Mouse (Mus musculus): ENCODE results near the gene Narfl. TPM values are rescaled to one million over a fixed set of nuclear protein-coding genes. Genes with fewer than 3 reads are reported as not detected.
"Not testable (repeated sequence)": the region's sequence is repeated elsewhere in the genome, so short reads cannot be mapped to it uniquely, and the experiment has no call there.

Gene Narfl
- 26.4 and 27.3 TPM in 2 replicates for polyA plus RNA-seq (2015; fragmentation: Nextera tagmentation; extraction: Ambion mirVana)

DNA sequence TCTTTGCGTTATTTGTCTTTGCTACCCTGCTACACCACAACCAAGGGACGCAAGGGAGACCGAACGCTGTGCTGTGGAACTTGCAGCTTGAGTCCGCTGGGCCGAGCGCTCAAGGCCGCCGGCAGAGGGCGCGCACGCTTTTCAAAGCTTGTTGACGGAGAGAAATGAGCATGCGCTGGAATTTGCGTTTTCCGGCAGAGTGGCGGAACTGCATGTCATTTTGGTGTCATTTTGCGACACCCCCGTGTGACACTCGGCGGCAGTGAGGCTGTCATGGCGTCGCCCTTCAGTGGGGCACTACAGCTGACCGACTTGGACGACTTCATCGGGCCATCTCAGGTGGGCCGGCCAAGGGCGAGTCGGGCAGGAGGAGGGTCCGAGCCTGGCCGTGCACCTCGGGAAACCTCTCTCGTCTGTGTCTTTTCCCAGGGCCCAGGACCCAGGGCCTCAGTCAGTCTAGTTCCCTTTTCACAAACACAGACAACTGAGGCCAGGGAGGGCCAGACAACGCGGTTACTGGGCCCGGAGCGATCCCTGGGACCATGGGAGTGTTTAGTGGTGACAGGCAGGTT lies at the start of gene Narfl:
TSS of gene Narfl (plus strand) at position 228 of the 572 bp plus-strand sequence.
- Histone ChIP-seq H3K27ac (no peak within 1 kb of the TSS), H3K4me2 (peak within 1 kb of the TSS; percentile 93), H3K4me3 (peak within 1 kb of the TSS; percentile 73), H3K4me1 (peaks cover 12% of the 10 kb centered on the region), H3K27me3 (0 out of 2 replicates have a peak, but pooled peaks cover 4% of the 10 kb centered on the region), H3K36me3 (ENCODE audit: poor library complexity, severe bottlenecking) (peaks cover 12% of the 10 kb centered on the region; the same call in 1 of the 2 replicates), H3K9ac (peak within 1 kb of the TSS; percentile 84), H3K9me3 (replicated peaks) (no peaks in the 10 kb centered on the region)
- peak; percentile 90 for ATAC-seq
- WGBS = under 1% methylated on average over 37 of the region's 37 CpGs

DNA sequence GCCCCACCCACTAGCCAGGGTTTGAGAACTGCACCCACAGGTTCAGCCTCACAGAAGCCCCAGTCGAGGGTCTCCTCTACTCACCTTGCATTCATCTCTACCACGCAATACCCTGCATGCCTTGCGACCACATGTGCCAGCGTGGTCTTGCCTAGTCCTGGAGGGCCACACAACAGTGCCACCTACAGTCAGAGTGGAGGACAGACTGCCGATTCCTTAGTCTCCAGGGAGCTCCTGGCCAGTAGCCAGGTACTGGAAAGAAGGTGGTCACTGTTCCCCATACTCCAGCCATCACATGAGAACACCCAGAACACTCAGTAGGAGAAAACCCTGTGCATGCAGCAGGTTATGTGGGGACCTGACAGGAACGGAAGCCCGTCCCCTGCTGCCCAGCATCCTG lies 49.7 kb upstream of the Narfl start:
- no peaks in the 10 kb centered on the region for H3K27me3 ChIP-seq
- peaks cover 58% of the 10 kb centered on the region for H3K36me3 ChIP-seq (ENCODE audit: poor library complexity, severe bottlenecking)
- H3K4me2 ChIP-seq = no peak overlapping the region
- H3K4me1 ChIP-seq = peaks cover 30% of the 10 kb centered on the region
- WGBS = 77% methylated on average over 7 of the region's 7 CpGs
- no peak overlapping the region for H3K27ac ChIP-seq
- no peaks in the 10 kb centered on the region for H3K9me3 ChIP-seq (replicated peaks)
- H3K9ac ChIP-seq = no peak overlapping the region
- no peak overlapping the region for H3K4me3 ChIP-seq
- no peak for ATAC-seq

DNA sequence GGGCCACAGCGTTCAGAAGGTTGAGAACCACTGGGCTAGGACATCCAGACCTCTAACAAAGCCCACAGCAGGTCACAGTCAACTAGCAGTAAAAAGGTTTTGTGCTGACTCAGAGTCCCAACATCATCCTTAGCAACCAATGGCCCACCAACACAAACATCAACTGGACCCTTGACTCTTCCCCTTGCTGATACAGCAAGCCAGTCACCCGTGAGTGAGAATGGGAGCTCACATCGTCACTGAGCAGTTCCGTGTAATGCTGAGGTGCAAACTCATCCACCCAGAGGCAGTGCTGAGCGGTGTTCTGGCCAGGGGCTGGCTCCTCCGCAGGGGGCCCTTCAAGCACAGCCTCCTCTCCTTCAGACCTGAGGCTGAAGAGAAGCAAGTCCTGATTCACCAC lies 48.3 kb upstream of the Narfl start:
- no peak overlapping the region for H3K4me3 ChIP-seq
- peaks cover 32% of the 10 kb centered on the region for H3K4me1 ChIP-seq
- H3K36me3 ChIP-seq (ENCODE audit: poor library complexity, severe bottlenecking) = peaks cover 53% of the 10 kb centered on the region
- H3K9me3 ChIP-seq (replicated peaks) = no peaks in the 10 kb centered on the region
- no peak overlapping the region for H3K9ac ChIP-seq
- no peak overlapping the region for H3K27ac ChIP-seq
- no peak overlapping the region for H3K4me2 ChIP-seq
- H3K27me3 ChIP-seq = no peaks in the 10 kb centered on the region
- WGBS = 82% methylated on average over 6 of the region's 6 CpGs
- ATAC-seq = no peak

DNA sequence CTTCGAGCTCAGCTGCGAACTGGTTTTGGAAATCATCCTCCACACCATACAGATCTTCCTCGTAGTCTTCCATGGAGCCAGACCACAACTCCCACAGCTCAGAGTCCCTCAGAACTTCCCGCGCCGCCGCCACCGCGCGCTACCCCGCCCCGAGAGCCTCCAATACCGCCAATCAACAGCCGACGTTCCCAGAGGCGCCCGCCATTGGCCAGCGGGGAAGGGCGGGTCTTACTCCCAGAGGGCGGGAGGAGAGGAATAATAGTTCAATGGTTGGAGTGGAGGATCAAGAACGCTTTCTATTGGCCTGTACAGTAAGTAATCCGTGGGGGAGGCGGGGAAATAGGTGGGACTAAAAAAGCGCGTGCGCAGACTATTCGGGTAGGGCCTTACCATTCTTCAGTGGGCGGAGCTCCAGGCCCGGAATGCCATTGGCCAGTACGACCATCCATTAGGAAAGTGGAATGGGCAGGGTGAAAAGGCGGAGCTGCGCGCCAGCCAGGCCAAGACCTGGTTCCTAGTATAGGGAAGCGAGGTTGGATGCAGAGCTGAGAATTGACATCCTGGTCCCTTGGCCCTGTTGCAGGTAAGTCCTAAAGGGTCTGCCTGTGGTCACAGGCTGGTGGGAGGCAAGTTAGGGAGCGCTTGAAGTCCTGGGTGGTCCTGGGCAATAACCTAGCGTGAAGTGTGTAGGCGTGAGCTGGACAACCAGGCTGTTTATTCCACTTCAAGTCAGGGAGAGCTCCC lies 46.1 kb upstream of the Narfl start, which contains the start of the genes Chtf18 and Rpusd1:
TSS of gene Chtf18 (minus strand) at position 155 of the 744 bp plus-strand sequence.
TSS of gene Rpusd1 (plus strand) at position 406 of the 744 bp plus-strand sequence.
- Histone ChIP-seq H3K4me1 (peaks cover 32% of the 10 kb centered on the region), H3K4me2 (peak within 1 kb of the TSS; percentile 95), H3K27ac (no peak within 1 kb of the TSS), H3K27me3 (no peaks in the 10 kb centered on the region), H3K9ac (peak within 1 kb of the TSS; percentile 81), H3K9me3 (replicated peaks) (no peaks in the 10 kb centered on the region), H3K36me3 (ENCODE audit: poor library complexity, severe bottlenecking) (peaks cover 43% of the 10 kb centered on the region), H3K4me3 (peak within 1 kb of the TSS; percentile 62)
- peak; percentile 99 for ATAC-seq
- 1% methylated on average over 37 of the region's 37 CpGs for WGBS

DNA sequence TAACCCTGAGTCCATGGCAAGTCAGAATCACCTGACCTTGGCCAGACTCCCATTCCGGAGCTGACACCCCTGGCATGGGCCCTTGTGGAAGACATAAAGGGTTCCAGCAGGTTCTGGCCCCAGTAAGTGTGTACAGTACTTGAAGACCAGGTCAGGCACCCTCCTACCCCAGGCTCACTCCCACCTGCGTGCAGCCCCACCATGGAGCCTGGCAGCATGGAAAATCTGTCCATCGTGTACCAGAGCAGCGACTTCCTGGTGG lies 45.6 kb upstream of the Narfl start:
- Histone ChIP-seq H3K4me2 (peak overlapping the region; percentile 95), H3K4me1 (peaks cover 32% of the 10 kb centered on the region), H3K36me3 (ENCODE audit: poor library complexity, severe bottlenecking) (peaks cover 38% of the 10 kb centered on the region), H3K27ac (no peak overlapping the region), H3K9ac (peak overlapping the region; percentile 80), H3K4me3 (peak overlapping the region; percentile 62), H3K9me3 (replicated peaks) (no peaks in the 10 kb centered on the region), H3K27me3 (no peaks in the 10 kb centered on the region)
- 18% methylated on average over 4 of the region's 4 CpGs for WGBS
- ATAC-seq = no peak; the same call in none of the 2 replicates

DNA sequence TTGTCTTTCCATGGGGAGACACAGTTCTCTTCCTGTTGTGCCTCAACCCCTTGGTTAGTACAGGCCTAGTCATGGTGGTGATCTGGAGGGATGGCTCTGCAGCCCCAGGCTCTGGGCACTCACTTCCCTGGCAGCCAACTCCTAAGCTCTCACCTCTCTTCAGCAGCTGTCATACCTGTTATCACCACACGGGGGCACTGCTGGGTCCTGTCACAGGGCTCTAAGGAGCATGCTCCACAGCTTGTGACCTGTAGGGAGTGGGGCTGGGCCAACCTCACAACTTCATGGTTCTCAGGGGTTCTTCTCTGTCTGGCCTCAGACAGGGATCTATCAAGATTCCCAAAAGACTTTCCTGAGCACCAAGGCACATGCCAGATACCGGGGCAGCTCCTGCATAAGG lies 41.5 kb upstream of the Narfl start:
- 25% methylated on average over 2 of the region's 2 CpGs for WGBS
- Histone ChIP-seq H3K9ac (no peak overlapping the region), H3K4me1 (peaks cover 13% of the 10 kb centered on the region), H3K9me3 (replicated peaks) (no peaks in the 10 kb centered on the region), H3K27ac (no peak overlapping the region), H3K4me3 (no peak overlapping the region), H3K27me3 (no peaks in the 10 kb centered on the region), H3K4me2 (no peak overlapping the region), H3K36me3 (ENCODE audit: poor library complexity, severe bottlenecking) (peaks cover 21% of the 10 kb centered on the region)
- no peak for ATAC-seq

DNA sequence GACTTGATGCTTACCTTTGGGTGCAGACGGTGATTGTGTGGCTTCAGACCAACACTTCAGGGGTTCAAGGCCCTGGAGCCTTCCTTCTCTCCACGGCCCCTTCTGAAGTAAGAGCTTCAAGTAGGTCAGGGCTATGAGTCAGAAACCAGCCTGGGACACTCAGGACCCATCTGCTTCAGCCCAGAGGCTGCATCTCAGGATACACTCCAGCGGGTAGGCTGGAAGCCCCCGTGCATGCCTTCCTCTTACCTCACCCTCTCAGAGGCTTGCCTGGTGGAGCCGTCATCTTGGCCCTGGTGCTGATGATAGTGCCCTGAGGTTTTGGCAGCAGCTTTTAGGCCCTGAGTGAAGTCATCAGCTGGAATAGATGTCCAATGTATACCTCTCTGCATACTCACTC lies 38.3 kb upstream of the Narfl start:
- Histone ChIP-seq H3K4me3 (no peak overlapping the region), H3K27ac (no peak overlapping the region), H3K36me3 (ENCODE audit: poor library complexity, severe bottlenecking) (peaks cover 9% of the 10 kb centered on the region), H3K4me1 (no peaks in the 10 kb centered on the region), H3K27me3 (no peaks in the 10 kb centered on the region), H3K4me2 (no peak overlapping the region), H3K9me3 (replicated peaks) (no peaks in the 10 kb centered on the region), H3K9ac (no peak overlapping the region)
- 86% methylated on average over 5 of the region's 5 CpGs for WGBS
- no peak for ATAC-seq

DNA sequence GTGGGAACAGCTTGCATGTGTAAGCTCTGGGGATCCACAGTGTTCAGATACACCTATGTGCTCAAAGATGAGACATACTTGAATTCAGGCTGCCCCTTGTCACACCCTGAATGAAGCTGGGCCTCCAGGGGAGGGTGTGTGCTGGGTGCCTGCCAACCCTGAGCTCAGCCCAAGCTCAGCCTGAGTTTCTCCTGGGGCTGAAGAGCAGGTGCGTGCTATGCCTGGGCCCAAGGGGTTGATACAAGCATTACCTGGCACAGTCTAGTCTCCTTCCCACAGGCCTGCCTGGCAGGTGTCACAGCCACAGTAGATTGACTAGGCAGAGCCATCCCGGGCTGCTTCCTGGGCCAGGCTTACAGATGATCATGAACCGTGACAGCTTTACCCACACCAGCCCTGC lies 37.8 kb upstream of the Narfl start, which contains the start of gene Mslnl:
TSS of gene Mslnl (plus strand) at position 298 of the 400 bp plus-strand sequence.
- no peak within 1 kb of the TSS for H3K9ac ChIP-seq
- no peak within 1 kb of the TSS for H3K4me2 ChIP-seq
- H3K9me3 ChIP-seq (replicated peaks) = no peaks in the 10 kb centered on the region
- no peaks in the 10 kb centered on the region for H3K27me3 ChIP-seq
- H3K4me3 ChIP-seq = no peak within 1 kb of the TSS
- no peaks in the 10 kb centered on the region for H3K4me1 ChIP-seq
- H3K27ac ChIP-seq = no peak within 1 kb of the TSS
- ATAC-seq = no peak
- 83% methylated on average over 3 of the region's 3 CpGs for WGBS
- peaks cover 4% of the 10 kb centered on the region for H3K36me3 ChIP-seq (ENCODE audit: poor library complexity, severe bottlenecking)

DNA sequence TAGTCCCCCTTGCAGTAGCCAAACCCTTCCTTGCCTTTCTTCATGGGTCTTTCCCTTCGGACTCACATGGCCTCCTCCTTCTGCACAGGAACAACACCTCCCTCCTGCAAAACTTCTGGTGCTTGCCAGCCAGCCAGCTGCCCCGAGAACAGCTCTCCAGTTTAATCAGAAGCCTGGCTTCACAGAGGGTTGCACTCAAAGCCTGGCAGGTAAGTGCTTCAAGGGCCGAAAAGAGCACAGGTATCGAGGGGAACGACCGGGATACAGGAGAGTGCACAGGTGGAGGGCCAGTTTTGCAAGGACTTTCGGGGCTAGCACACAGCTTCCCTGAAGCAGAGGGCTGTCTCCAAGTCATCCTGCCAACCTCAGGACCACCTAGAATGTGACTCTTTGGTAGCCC lies 34.7 kb upstream of the Narfl start:
- no peak overlapping the region for H3K9ac ChIP-seq

DNA sequence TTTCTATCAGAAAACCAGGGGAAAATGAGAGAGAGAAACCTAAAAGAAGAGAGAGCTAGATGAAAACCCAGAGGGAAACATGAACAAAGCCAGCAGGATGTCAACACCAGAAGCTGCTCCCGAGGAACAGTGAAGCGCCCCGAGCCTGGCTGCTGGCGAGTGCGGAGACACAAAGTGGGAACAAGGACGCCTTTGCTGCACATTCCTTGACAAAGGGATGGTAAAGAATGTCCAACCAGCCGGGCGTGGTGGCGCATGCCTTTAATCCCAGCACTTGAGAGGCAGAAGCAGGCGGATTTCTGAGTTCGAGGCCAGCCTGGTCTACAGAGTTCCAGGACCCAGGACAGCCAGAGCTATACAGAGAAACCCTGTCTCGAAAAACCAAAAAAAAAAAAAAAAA lies 32.1 kb upstream of the Narfl start:
- not testable (repeated sequence) for H3K27me3 ChIP-seq; H3K4me3 ChIP-seq; H3K36me3 ChIP-seq (ENCODE audit: poor library complexity, severe bottlenecking); H3K9ac ChIP-seq; ATAC-seq; H3K4me1 ChIP-seq; H3K27ac ChIP-seq; H3K9me3 ChIP-seq (replicated peaks); H3K4me2 ChIP-seq
- 70% methylated on average over 12 of the region's 12 CpGs for WGBS

More for the DNA sequence above, 34.7 kb upstream of the Narfl start:
- H3K4me1 ChIP-seq = no peaks in the 10 kb centered on the region
- WGBS = 86% methylated on average over 7 of the region's 7 CpGs
- H3K9me3 ChIP-seq (replicated peaks) = no peaks in the 10 kb centered on the region
- no peak overlapping the region for H3K4me2 ChIP-seq
- no peak overlapping the region for H3K27ac ChIP-seq
- no peak for ATAC-seq
- H3K36me3 ChIP-seq (ENCODE audit: poor library complexity, severe bottlenecking) = no peaks in the 10 kb centered on the region
- no peaks in the 10 kb centered on the region for H3K27me3 ChIP-seq
- H3K4me3 ChIP-seq = no peak overlapping the region

DNA sequence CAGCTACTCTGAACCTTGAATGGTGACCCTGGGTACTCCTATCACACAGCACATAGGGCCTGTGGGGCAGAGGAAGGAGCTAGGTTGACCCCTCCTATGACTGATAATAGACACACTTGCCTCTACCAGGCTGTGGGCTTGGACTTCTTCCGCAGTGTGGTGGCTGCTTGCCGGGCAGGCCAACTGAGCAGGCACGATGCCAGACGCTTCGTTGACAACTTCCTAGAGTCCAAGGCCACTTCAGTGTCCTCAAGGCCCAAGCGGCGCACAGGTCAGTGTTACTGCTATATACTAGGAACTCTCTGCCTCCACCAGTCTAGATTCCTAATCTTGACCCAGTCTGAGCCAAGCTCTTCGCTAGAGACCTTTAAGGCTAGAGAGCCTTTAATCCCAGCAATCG lies 29.7 kb upstream of the Narfl start:
- no peaks in the 10 kb centered on the region for H3K9me3 ChIP-seq (replicated peaks)
- 93% methylated on average over 9 of the region's 9 CpGs for WGBS
- no peak overlapping the region for H3K4me2 ChIP-seq
- H3K4me3 ChIP-seq = no peak overlapping the region
- H3K9ac ChIP-seq = no peak overlapping the region
- peaks cover under 1% of the 10 kb centered on the region; the same call in 1 of the 2 replicates for H3K27me3 ChIP-seq
- H3K27ac ChIP-seq = no peak overlapping the region
- ATAC-seq = no peak
- H3K4me1 ChIP-seq = no peaks in the 10 kb centered on the region
- no peaks in the 10 kb centered on the region for H3K36me3 ChIP-seq (ENCODE audit: poor library complexity, severe bottlenecking)

DNA sequence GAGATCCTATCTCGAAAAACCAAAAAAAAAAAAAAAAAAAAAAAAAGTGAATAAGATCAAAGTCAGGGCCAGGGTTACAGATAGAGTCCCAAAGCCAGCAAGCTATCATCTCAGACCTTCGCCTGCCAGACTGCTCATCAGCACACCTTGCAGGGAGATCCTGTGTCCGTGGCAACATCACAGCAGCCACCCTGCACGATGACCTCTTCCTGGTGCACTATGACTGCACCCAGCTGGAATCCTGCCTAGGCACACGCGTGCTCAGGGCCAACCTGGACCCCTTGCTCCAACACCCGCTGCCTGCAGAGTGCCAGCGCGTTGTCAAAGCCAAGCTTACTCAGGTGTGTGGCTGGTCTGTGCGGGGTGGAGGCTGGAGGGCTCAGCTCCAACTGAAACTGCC lies 29.3 kb upstream of the Narfl start:
- Histone ChIP-seq H3K4me2 (no peak overlapping the region), H3K4me1 (no peaks in the 10 kb centered on the region), H3K9ac (no peak overlapping the region), H3K4me3 (no peak overlapping the region), H3K9me3 (replicated peaks) (no peaks in the 10 kb centered on the region), H3K36me3 (ENCODE audit: poor library complexity, severe bottlenecking) (no peaks in the 10 kb centered on the region), H3K27ac (no peak overlapping the region), H3K27me3 (peaks cover 5% of the 10 kb centered on the region; the same call in 1 of the 2 replicates)
- whole genome bisulfite sequencing = 87% methylated on average over 10 of the region's 10 CpGs
- no peak for ATAC-seq
